Mouse (Mus musculus) forebrain, embryonic 10.5 days (tissue): ENCODE data around the gene Nod1. TPM values are rescaled to one million over a fixed set of nuclear protein-coding genes. Genes with fewer than 3 reads are reported as not detected.

Experiments used
- DNase-seq: peaks from one replicate; pipeline ENCODE4 v3.0.0-alpha.2; 2017; ENCODE audit warnings: low spot score; ENCODE audit errors: extremely low spot score
- H3K27ac ChIP-seq: fragments of 300-500 bp; sonication (generic); 2 replicates; pipeline ENCODE4 v1.5.1; 2016; ENCODE audit warnings: mild to moderate bottlenecking
- H3K27me3 ChIP-seq: fragments of 300-500 bp; sonication (generic); 2 replicates; pipeline ENCODE4 v1.6.1; 2016; ENCODE audit warnings: mild to moderate bottlenecking; ENCODE audit not compliant: poor library complexity, severe bottlenecking
- H3K36me3 ChIP-seq: fragments of 300-500 bp; sonication (generic); replicated peaks from 2 replicates; pipeline ENCODE4 v1.6.1; 2016; ENCODE audit warnings: mild to moderate bottlenecking, moderate library complexity
- H3K4me1 ChIP-seq: fragments of 300-500 bp; sonication (generic); 2 replicates; pipeline ENCODE4 v1.6.1; 2016
- H3K4me3 ChIP-seq: fragments of 300-500 bp; sonication (generic); 2 replicates; pipeline ENCODE4 v1.5.1; 2016; ENCODE audit warnings: mild to moderate bottlenecking, moderate library complexity
- H3K9me3 ChIP-seq: fragments of 300-500 bp; sonication (generic); 2 replicates; pipeline ENCODE4 v1.6.1; 2016; ENCODE audit warnings: mild to moderate bottlenecking, moderate library complexity
- WGBS: fragments of 180-500 bp; shearing (Covaris S2); methylation state at CpG from one replicate; pipeline ENCODE4 v1.1.7; 2016; 5-methylcytosine and 5-hydroxymethylcytosine counted together
- polyA plus RNA-seq: library from polyadenylated mRNA; unstranded; fragments of >200 nt; fragmentation: Nextera tagmentation; extraction: Ambion mirVana; gene quantifications from 2 replicates; pipeline ENCODE4 v1.2.1, GENCODE M21; 2016

Nod1 gene
- polyA plus RNA-seq, 1 experiment from 2014 or later, result 1.2 TPM

DNA sequence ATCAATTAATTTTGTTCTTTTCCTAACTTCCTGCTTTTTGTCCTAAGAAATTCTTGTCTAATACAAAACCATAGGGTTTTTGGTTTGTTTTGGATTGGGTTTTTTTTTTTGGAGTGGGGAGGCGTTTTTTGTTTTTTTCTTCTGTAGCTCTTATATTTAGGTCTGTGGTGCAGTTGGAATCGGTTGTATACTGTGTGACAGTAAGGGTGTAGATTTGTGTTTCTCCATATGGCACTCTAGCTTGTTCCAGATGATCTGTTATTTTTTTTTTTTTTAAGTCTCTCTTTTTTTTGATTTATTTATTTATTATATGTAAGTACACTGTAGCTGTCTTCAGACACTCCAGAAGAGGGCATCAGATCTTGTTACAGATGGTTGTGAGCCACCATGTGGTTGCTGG lies 72.2 kb downstream of the Nod1 start:
- H3K4me1 ChIP-seq, result no peaks in the 10 kb centered on the region
- H3K36me3 ChIP-seq, result no peaks in the 10 kb centered on the region
- H3K27ac ChIP-seq, result no peak overlapping the region
- no peak for DNase-seq
- H3K27me3 ChIP-seq, result no peaks in the 10 kb centered on the region
- no peaks in the 10 kb centered on the region for H3K9me3 ChIP-seq
- 91% methylated on average over 2 of the region's 2 CpGs for WGBS
- no peak overlapping the region for H3K4me3 ChIP-seq

DNA sequence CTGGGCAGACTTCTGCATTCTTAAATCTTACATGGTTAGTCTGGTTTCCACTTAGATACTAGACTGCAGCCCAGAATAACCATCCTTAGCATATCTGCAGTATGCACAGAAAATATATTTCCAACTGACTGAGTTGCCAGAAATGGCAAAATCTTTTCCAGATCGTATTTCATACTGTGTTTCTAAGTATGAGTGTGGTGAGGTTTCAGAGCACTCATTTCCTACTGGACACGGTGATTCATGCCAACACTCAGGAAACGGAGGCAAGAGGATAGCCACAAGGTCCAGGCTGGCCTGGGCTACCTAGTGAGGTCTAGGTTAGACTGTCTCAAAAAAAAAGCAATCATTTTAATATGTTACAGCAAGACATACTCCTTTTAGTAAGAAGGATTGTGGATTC lies 81.0 kb downstream of the Nod1 start:
- Histone ChIP-seq H3K27me3 (no peaks in the 10 kb centered on the region), H3K27ac (no peak overlapping the region), H3K9me3 (no peaks in the 10 kb centered on the region), H3K4me1 (peaks cover 19% of the 10 kb centered on the region), H3K4me3 (no peak overlapping the region), H3K36me3 (no peaks in the 10 kb centered on the region)
- WGBS, result 91% methylated on average over 3 of the region's 3 CpGs
- DNase-seq, result no peak

DNA sequence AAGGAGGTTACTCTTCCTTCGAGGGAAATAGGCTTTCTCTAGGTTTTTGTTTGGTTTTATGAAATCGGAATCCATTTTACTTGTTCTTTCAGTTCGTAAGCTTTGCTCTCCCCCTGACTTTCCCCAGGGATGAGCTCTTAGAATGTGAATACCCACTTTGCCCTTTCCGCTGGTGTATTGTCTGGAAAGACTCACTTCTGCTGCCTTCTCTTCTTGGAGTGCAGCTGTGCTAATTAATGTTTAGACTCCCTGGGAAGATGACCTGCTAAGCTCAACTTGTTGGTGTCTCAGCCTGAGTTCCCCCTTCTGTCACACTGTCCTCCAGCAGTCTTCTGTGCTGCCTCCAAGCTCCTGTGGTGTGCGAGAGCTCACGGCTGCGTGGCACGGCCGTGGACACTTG lies 82.2 kb downstream of the Nod1 start:
- peaks cover 31% of the 10 kb centered on the region for H3K4me1 ChIP-seq
- DNase-seq, result no peak
- no peaks in the 10 kb centered on the region for H3K36me3 ChIP-seq
- H3K9me3 ChIP-seq, result no peaks in the 10 kb centered on the region
- no peak overlapping the region for H3K27ac ChIP-seq
- no peaks in the 10 kb centered on the region for H3K27me3 ChIP-seq
- no peak overlapping the region for H3K4me3 ChIP-seq
- 43% methylated on average over 9 of the region's 9 CpGs for WGBS

DNA sequence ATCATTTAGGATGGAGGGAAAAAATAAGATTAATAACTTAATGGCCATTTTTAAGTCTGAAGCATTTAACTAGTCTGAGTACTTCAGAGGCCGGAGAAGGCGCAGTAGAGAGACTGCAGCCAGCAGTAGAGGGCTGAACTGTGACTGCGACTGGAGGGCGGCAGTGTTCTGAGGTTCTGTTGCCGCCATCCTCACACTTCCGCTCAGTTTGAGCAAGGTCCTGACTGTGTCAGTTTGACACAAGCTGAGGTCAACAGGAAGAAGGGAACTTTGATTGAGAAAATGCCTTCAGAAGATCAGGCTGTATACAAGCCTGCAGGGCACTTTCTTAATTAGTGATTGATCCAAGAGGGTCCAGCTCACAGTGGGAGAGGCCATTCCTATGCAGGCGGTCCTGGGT lies 86.2 kb downstream of the Nod1 start:
- Histone ChIP-seq H3K27me3 (no peaks in the 10 kb centered on the region), H3K27ac (no peak overlapping the region), H3K9me3 (no peaks in the 10 kb centered on the region), H3K4me3 (no peak overlapping the region), H3K36me3 (no peaks in the 10 kb centered on the region), H3K4me1 (peaks cover 33% of the 10 kb centered on the region)
- no peak for DNase-seq
- 52% methylated on average over 7 of the region's 7 CpGs for WGBS

DNA sequence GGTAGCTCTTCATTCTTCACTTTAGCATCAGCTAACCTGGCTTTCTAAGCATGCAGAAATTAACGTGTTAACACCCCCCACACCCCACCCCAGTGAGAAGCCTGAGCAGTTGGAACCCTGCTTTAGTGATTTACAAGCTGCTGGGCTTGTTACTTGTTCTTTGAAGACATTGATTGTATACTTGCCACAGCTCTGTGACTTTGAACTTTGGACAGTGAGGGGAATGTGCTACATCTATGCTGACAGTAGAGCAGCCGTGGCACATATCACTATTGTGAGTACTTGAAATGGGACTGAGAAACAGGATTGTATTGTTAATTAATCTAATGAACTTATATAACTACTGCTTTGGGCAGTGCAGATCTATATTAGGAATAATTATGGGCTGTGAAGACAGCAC lies 89.0 kb downstream of the Nod1 start:
- Histone ChIP-seq H3K27me3 (no peaks in the 10 kb centered on the region), H3K9me3 (no peaks in the 10 kb centered on the region), H3K4me1 (peaks cover 20% of the 10 kb centered on the region), H3K4me3 (no peak overlapping the region), H3K27ac (no peak overlapping the region), H3K36me3 (peaks cover 6% of the 10 kb centered on the region; the same call in 1 of the 2 replicates)
- WGBS, result 93% methylated on average over 2 of the region's 2 CpGs
- DNase-seq, result no peak

DNA sequence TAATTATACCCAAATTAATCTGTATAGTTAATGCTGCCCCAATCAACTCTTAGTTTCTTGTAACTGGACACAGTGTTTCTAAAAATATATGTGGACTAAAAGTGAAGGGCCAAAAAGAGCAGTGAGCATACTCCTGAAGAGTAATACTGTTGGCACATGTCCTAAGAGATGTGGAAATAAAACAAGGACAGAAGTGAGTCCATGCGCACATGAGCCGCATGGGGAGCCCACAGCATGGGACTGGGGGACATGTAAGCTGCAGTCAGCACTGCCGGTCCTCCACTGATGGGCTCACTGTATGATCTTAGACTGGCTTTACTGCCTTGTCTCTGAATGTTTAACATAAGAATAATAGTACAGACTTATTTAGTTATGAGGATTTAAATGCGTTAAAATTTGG lies 92.3 kb downstream of the Nod1 start:
- DNase-seq, result no peak
- no peaks in the 10 kb centered on the region for H3K9me3 ChIP-seq
- peaks cover 6% of the 10 kb centered on the region; the same call in 1 of the 2 replicates for H3K36me3 ChIP-seq
- WGBS, result 91% methylated on average over 4 of the region's 4 CpGs
- H3K27ac ChIP-seq, result no peak overlapping the region
- no peaks in the 10 kb centered on the region for H3K27me3 ChIP-seq
- peaks cover 1% of the 10 kb centered on the region for H3K4me1 ChIP-seq
- H3K4me3 ChIP-seq, result no peak overlapping the region

DNA sequence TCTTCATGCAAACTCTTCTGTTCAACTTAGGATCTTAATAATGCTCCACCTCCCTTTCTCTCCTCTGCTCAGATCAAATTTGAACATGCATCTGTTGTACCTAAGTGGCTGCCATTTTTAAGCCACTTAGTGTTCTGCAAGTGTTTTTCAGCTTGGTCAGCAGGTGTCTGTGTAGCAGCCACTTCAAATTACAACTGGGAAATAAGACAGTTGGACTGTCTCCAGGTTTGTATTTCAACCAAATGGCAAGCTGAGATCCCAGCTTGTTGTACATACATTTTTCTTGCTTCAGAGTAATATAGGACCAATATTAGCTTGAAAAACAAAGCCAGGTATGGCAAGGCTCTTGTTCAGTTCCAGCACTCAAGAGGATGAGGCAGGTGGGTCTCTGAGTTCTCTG lies 93.9 kb downstream of the Nod1 start:
- no peak overlapping the region for H3K27ac ChIP-seq
- H3K4me1 ChIP-seq, result no peaks in the 10 kb centered on the region
- H3K4me3 ChIP-seq, result no peak overlapping the region
- no peaks in the 10 kb centered on the region for H3K27me3 ChIP-seq
- no peak for DNase-seq
- H3K9me3 ChIP-seq, result no peaks in the 10 kb centered on the region
- H3K36me3 ChIP-seq, result peaks cover 6% of the 10 kb centered on the region; the same call in 1 of the 2 replicates

DNA sequence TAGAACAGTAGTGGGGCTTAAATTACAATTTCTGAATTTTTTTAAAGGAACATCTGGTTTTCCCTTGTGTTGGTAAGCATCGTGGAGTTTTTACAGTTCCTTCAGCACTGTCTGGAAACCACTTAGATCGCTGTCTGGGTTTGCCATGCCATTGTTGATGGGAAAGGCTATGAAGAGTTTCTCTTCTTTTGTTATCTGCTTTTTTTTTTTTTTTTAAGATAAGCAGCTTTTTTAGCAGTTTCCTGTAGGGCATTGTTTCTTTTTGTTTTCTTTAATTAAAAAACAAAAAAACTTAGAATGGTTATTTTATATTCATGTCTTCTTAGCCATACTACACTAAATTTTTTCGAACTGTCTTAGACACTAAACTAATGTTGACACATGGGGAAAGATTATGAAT lies 94.8 kb downstream of the Nod1 start:
- no peak overlapping the region for H3K4me3 ChIP-seq
- WGBS, result 94% methylated on average over 3 of the region's 3 CpGs
- DNase-seq, result no peak
- H3K27me3 ChIP-seq, result no peaks in the 10 kb centered on the region
- H3K27ac ChIP-seq, result no peak overlapping the region
- H3K9me3 ChIP-seq, result no peaks in the 10 kb centered on the region
- peaks cover 6% of the 10 kb centered on the region; the same call in 1 of the 2 replicates for H3K36me3 ChIP-seq
- no peaks in the 10 kb centered on the region for H3K4me1 ChIP-seq

DNA sequence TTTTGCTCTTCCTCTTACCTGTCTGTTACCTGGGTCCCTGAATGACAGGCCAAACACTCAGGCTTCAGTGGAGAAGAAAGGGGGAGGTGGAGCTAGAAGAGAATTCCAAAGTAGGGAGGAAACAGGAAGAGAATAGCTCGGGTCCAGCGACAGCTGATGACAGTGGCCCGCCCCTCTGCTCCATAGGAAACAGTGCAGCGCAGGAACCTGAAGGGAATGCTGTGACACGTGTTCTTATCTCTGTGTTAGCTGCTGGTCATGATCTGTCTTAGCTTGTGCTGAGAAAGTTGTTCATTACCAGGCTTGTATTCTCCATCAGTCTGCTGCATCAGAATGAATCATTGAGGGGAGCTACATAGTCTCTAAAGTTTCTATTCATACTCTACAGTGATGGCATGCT lies 95.6 kb downstream of the Nod1 start:
- Histone ChIP-seq H3K27ac (no peak overlapping the region), H3K4me1 (no peaks in the 10 kb centered on the region), H3K27me3 (no peaks in the 10 kb centered on the region), H3K4me3 (no peak overlapping the region), H3K9me3 (no peaks in the 10 kb centered on the region), H3K36me3 (peaks cover 6% of the 10 kb centered on the region; the same call in 1 of the 2 replicates)
- 54% methylated on average over 5 of the region's 5 CpGs for WGBS
- DNase-seq, result no peak

Other genes starting within 250 kb of the Nod1 start
- 1.8 and 2.3 TPM in 2 replicates for gene Znrf2, start 155.7 kb downstream of the Nod1 start, polyA plus RNA-seq
- gene Ggct, start 20.3 kb upstream of the Nod1 start, polyA plus RNA-seq, result 8.9 and 10.5 TPM in 2 replicates
- 231 and 234 TPM in 2 replicates for gene Gars, start 65.4 kb upstream of the Nod1 start, polyA plus RNA-seq
- 0.31 and 0.38 TPM in 2 replicates for gene Crhr2, start 160.4 kb upstream of the Nod1 start, polyA plus RNA-seq
- gene Inmt, start 202.4 kb upstream of the Nod1 start, polyA plus RNA-seq, result 8.3 and 11.8 TPM in 2 replicates
- 24.8 and 27.4 TPM in 2 replicates for gene Mindy4, start 230.8 kb upstream of the Nod1 start, polyA plus RNA-seq